Comparison of ENCODE assay signal across 11 mouse cellular contexts in genomic region chr6:53211420-53211819, GRCm38 (mm10).
DNase-seq lines count a peak whose midpoint lies in the region; ATAC-seq lines count a peak whose summit lies in the region.
"Had no signal": no experiment of that assay in that cellular context is flagged by ENCODE, and none has a peak within 500 bp of the region (broad histone marks: within the 10 kb centered on the region; RNA-seq: fewer than 3 reads in every experiment).

No protein-coding gene starts in this region.

- H3K27ac ChIP-seq in kidney, embryonic 14.5 days (ENCODE audit: low read depth, low read length) = no peak overlapping the region
- no peak overlapping the region for H3K27ac ChIP-seq in neural tube, embryonic 15.5 days (replicated peaks)
- H3K27ac ChIP-seq: liver, embryonic 14.5 days had no signal

- H3K9me3 ChIP-seq in kidney, embryonic 14.5 days (ENCODE audit: control insufficient read depth, low read length) = no peaks in the 10 kb centered on the region
- H3K9me3 ChIP-seq in neural tube, embryonic 15.5 days (replicated peaks) = no peaks in the 10 kb centered on the region
- H3K9me3 ChIP-seq: heart, embryonic 12.5 days had no signal

- no peaks in the 10 kb centered on the region for H3K4me1 ChIP-seq in kidney, embryonic 14.5 days (ENCODE audit: control insufficient read depth, insufficient read depth, low read length)
- H3K4me1 ChIP-seq in neural tube, embryonic 15.5 days = peaks cover 11% of the 10 kb centered on the region; the same call in 1 of the 2 replicates

- ATAC-seq in kidney, embryonic 14.5 days (ENCODE audit: low FRiP score, low TSS enrichment) = no peak
- no peak for ATAC-seq in neural tube, embryonic 15.5 days (ENCODE audit: low FRiP score)

- H3K36me3 ChIP-seq in kidney, embryonic 14.5 days (ENCODE audit: control insufficient read depth, insufficient read depth, low read length) = no peaks in the 10 kb centered on the region
- no peaks in the 10 kb centered on the region for H3K36me3 ChIP-seq in neural tube, embryonic 15.5 days
- H3K36me3 ChIP-seq: heart, embryonic 12.5 days had no signal

- peak; percentile 86 for DNase-seq in kidney, adult 11 months
- peak; percentile 75 for DNase-seq in adrenal gland, postnatal 10 days
- peak; percentile 88 for DNase-seq in kidney, postnatal 10 days
- DNase-seq in lung, postnatal 36 days = peak; percentile 54
- no peak for DNase-seq in left cerebral cortex, postnatal 14 days (ENCODE audit: low spot score in 2 of 2)
- no peak for DNase-seq in right cerebral cortex, postnatal 14 days
- DNase-seq: cerebellum, adult 2 months had no signal

- H3K4me2 ChIP-seq in kidney, embryonic 14.5 days (replicated peaks; ENCODE audit: low read depth, low read length) = no peak overlapping the region
- H3K4me2 ChIP-seq in neural tube, embryonic 15.5 days = no peak overlapping the region
- H3K4me2 ChIP-seq: heart, embryonic 12.5 days had no signal

- 52% methylated on average over 3 of the region's 3 CpGs for WGBS in kidney, embryonic 14.5 days
- 41% methylated on average over 3 of the region's 3 CpGs for WGBS in neural tube, embryonic 15.5 days

- H3K4me3 ChIP-seq in kidney, embryonic 14.5 days (ENCODE audit: low read length) = no peak overlapping the region
- no peak overlapping the region for H3K4me3 ChIP-seq in neural tube, embryonic 15.5 days (replicated peaks)
- H3K4me3 ChIP-seq: heart, embryonic 12.5 days had no signal

- H3K27me3 ChIP-seq in kidney, embryonic 14.5 days (ENCODE audit: control insufficient read depth, insufficient read depth, low read length) = no peaks in the 10 kb centered on the region
- H3K27me3 ChIP-seq in neural tube, embryonic 15.5 days (replicated peaks) = no peaks in the 10 kb centered on the region

- intact Hi-C loops in left cerebral cortex, postnatal 14 days (cut with DNase I) = no loop called here

- H3K9ac ChIP-seq in kidney, embryonic 14.5 days (ENCODE audit: low read depth, low read length) = no peak overlapping the region
- no peak overlapping the region for H3K9ac ChIP-seq in neural tube, embryonic 15.5 days (replicated peaks)
- H3K9ac ChIP-seq: heart, embryonic 12.5 days; liver, embryonic 14.5 days had no signal

Comparison
In these comparisons a context has a peak if more than half of its experiments do, and no peak if none do; other contexts are left out.
1. DNase-seq: peak in kidney, adult 11 months (single experiment), adrenal gland, postnatal 10 days (single experiment), kidney, postnatal 10 days (single experiment) and lung, postnatal 36 days (single experiment); none in left cerebral cortex, postnatal 14 days (0 of 2) and right cerebral cortex, postnatal 14 days (single experiment).